Mouse (Mus musculus) bone marrow, adult 2 months (tissue): ENCODE measurements around the gene Morf4l2.

Experiments
- CTCF ChIP-seq: fragments of 200-500 bp; IDR thresholded peaks from 2 replicates; pipeline ENCODE4 v1.5.1; 2011; ENCODE audit warnings: low read length, control low read depth; ENCODE audit not compliant: control insufficient read depth, insufficient read depth
- POLR2A ChIP-seq: fragments of 200-500 bp; IDR thresholded peaks from 2 replicates; pipeline ENCODE4 v1.6.1; 2011; ENCODE audit warnings: low read depth, mild to moderate bottlenecking, control low read depth, low read length, borderline replicate concordance; ENCODE audit not compliant: control insufficient read depth

DNA sequence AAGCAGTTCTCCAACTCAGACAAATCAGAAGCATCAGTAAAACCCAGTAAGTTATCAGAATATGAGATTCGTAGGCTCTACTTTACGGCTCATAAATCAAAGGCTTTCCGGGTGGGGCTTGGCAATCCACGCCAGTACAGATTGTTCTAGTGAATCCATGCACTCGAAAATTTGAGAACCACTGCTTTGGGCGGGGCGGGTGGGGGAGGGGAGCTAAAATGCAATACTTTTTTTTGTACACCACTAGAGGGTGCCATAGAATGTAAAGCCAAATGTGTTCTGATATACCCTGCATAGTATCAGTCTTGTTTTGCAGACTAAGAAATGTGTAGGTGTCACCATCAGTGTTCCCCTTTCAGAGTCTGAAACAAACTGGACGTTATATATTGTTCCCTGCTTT lies 1.2 kb upstream of the Morf4l2 start:
- no peak for TF ChIP-seq CTCF
- TF ChIP-seq POLR2A = no peak
